Mouse (Mus musculus) hindbrain, embryonic 14.5 days (tissue): ENCODE measurements around the gene Per2. TPM values are rescaled to one million over a fixed set of nuclear protein-coding genes. Genes with fewer than 3 reads are reported as not detected.
A peak's percentile ranks its signal among the peaks of the same experiment; 100 is the strongest.
"Not testable (repeated sequence)": the region's sequence is repeated elsewhere in the genome, so short reads cannot be mapped to it uniquely, and the experiment has no call there.

Experiments
- ATAC-seq: fragments of 200-750 bp; cut with Nextera tagmentation; 2 replicates; pipeline ENCODE4 v1.8.0; 2017; ENCODE audit warnings: moderate number of reproducible peaks, mild to moderate bottlenecking, moderate TSS enrichment, moderate library complexity; ENCODE audit not compliant: low FRiP score
- DNase-seq: peaks from one replicate; pipeline ENCODE4 v3.0.0-alpha.2; 2015; ENCODE audit warnings: low spot score
- H3K27ac ChIP-seq: fragments of 300-500 bp; sonication (generic); 2 replicates; pipeline ENCODE4 v1.5.1; 2014; ENCODE audit warnings: mild to moderate bottlenecking, moderate library complexity
- H3K27me3 ChIP-seq: fragments of 300-500 bp; sonication (generic); 2 replicates; pipeline ENCODE4 v1.6.1; 2014; ENCODE audit warnings: mild to moderate bottlenecking, low read length, mixed read lengths; ENCODE audit not compliant: control insufficient read depth, insufficient read depth
- H3K36me3 ChIP-seq: fragments of 300-500 bp; sonication (generic); replicated peaks from 2 replicates; pipeline ENCODE4 v1.6.1; 2014; ENCODE audit not compliant: control insufficient read depth, insufficient read depth
- H3K4me1 ChIP-seq: fragments of 300-500 bp; sonication (generic); replicated peaks from 2 replicates; pipeline ENCODE4 v1.6.1; 2014; ENCODE audit warnings: antibody characterized with exemption, low read length, mixed read lengths; ENCODE audit not compliant: control insufficient read depth, insufficient read depth
- H3K4me2 ChIP-seq: fragments of 300-500 bp; sonication (generic); replicated peaks from 2 replicates; pipeline ENCODE4 v1.6.1; 2014; ENCODE audit warnings: mild to moderate bottlenecking, moderate library complexity
- H3K4me3 ChIP-seq: fragments of 300-500 bp; sonication (generic); replicated peaks from 2 replicates; pipeline ENCODE4 v1.5.1; 2014; ENCODE audit warnings: mild to moderate bottlenecking, low read length
- H3K9ac ChIP-seq: fragments of 300-500 bp; sonication (generic); 2 replicates; pipeline ENCODE4 v1.6.1; 2014
- H3K9me3 ChIP-seq: fragments of 300-500 bp; sonication (generic); 2 replicates; pipeline ENCODE4 v1.6.1; 2016; ENCODE audit warnings: low read length; ENCODE audit not compliant: control insufficient read depth
- WGBS: fragments of 180-500 bp; shearing (Covaris S2); extraction: QIAGEN DNeasy Blood & Tissue Kit; methylation state at CpG from one replicate; pipeline ENCODE4 v1.1.7; 2014; 5-methylcytosine and 5-hydroxymethylcytosine counted together
- polyA plus RNA-seq: library from polyadenylated mRNA; unstranded; fragments of >200 nt; fragmentation: Nextera tagmentation; extraction: Ambion mirVana; gene quantifications from 2 replicates; pipeline ENCODE4 v1.2.1, GENCODE M21; 2014

Gene Per2
- polyA plus RNA-seq, 1 experiment from 2014 or later: 3.5 TPM

GRCm38 (mm10) chr1:91485422-91485821, 26.3 kb upstream of the Per2 start:
- WGBS: 73% methylated on average over 3 of the region's 3 CpGs

GRCm38 (mm10) chr1:91484011-91484346, 24.9 kb upstream of the Per2 start:
- Histone ChIP-seq H3K27me3 (no peaks in the 10 kb centered on the region), H3K27ac (no peak overlapping the region), H3K9ac (no peak overlapping the region), H3K36me3 (no peaks in the 10 kb centered on the region), H3K4me3 (no peak overlapping the region), H3K9me3 (no peaks in the 10 kb centered on the region), H3K4me2 (no peak overlapping the region), H3K4me1 (no peaks in the 10 kb centered on the region)
- no peak for DNase-seq
- 71% methylated on average over 5 of the region's 5 CpGs for WGBS
- ATAC-seq: no peak

More at GRCm38 (mm10) chr1:91485422-91485821, 26.3 kb upstream of the Per2 start:
- H3K27me3 ChIP-seq: no peaks in the 10 kb centered on the region
- no peak overlapping the region for H3K4me2 ChIP-seq
- no peaks in the 10 kb centered on the region for H3K36me3 ChIP-seq
- ATAC-seq: no peak
- H3K9ac ChIP-seq: no peak overlapping the region
- no peak for DNase-seq
- no peaks in the 10 kb centered on the region for H3K4me1 ChIP-seq
- H3K27ac ChIP-seq: no peak overlapping the region
- H3K9me3 ChIP-seq: no peaks in the 10 kb centered on the region
- H3K4me3 ChIP-seq: no peak overlapping the region

GRCm38 (mm10) chr1:91483304-91484010, 24.3 kb upstream of the Per2 start:
- Histone ChIP-seq H3K9ac (no peak overlapping the region), H3K36me3 (no peaks in the 10 kb centered on the region), H3K4me3 (no peak overlapping the region), H3K4me1 (no peaks in the 10 kb centered on the region), H3K9me3 (no peaks in the 10 kb centered on the region), H3K27me3 (no peaks in the 10 kb centered on the region), H3K27ac (no peak overlapping the region), H3K4me2 (no peak overlapping the region)
- 43% methylated on average over 10 of the region's 10 CpGs for whole genome bisulfite sequencing
- DNase-seq: peak; percentile 79
- ATAC-seq: 0 out of 2 replicates have a peak, but pooled peaks have one; percentile 64

- Histone ChIP-seq H3K9me3 (no peaks in the 10 kb centered on the region), H3K9ac (no peak overlapping the region), H3K4me1 (no peaks in the 10 kb centered on the region), H3K4me3 (no peak overlapping the region), H3K4me2 (no peak overlapping the region), H3K27me3 (no peaks in the 10 kb centered on the region), H3K36me3 (no peaks in the 10 kb centered on the region), H3K27ac (no peak overlapping the region)
- WGBS: 81% methylated on average over 7 of the region's 7 CpGs
- ATAC-seq (no peak), DNase-seq (no peak)
These were observed 23.6 kb upstream of the Per2 start for GRCm38 (mm10) chr1:91482616-91483211.

- no peaks in the 10 kb centered on the region for H3K9me3 ChIP-seq
- no peaks in the 10 kb centered on the region for H3K27me3 ChIP-seq
- DNase-seq (no peak), ATAC-seq (no peak)
- 97% methylated on average over 1 of the region's 1 CpGs for WGBS
- no peak overlapping the region for H3K4me2 ChIP-seq
- H3K36me3 ChIP-seq: no peaks in the 10 kb centered on the region
- no peak overlapping the region for H3K4me3 ChIP-seq
- no peak overlapping the region for H3K27ac ChIP-seq
- no peak overlapping the region for H3K9ac ChIP-seq
- no peaks in the 10 kb centered on the region for H3K4me1 ChIP-seq
These were observed 19.8 kb upstream of the Per2 start for GRCm38 (mm10) chr1:91478958-91479357.

- H3K4me1 ChIP-seq, DNase-seq, H3K4me2 ChIP-seq, H3K36me3 ChIP-seq, H3K9me3 ChIP-seq, H3K27me3 ChIP-seq, H3K27ac ChIP-seq, H3K9ac ChIP-seq, ATAC-seq, H3K4me3 ChIP-seq: not testable (repeated sequence)
- WGBS: 90% methylated on average over 8 of the region's 13 CpGs
These were observed 19.0 kb upstream of the Per2 start for GRCm38 (mm10) chr1:91478145-91478544.

- Histone ChIP-seq H3K9me3 (no peaks in the 10 kb centered on the region), H3K4me1 (no peaks in the 10 kb centered on the region), H3K27ac (no peak overlapping the region), H3K4me3 (no peak overlapping the region), H3K27me3 (no peaks in the 10 kb centered on the region), H3K36me3 (no peaks in the 10 kb centered on the region), H3K4me2 (no peak overlapping the region), H3K9ac (no peak overlapping the region)
- no peak for DNase-seq
- 88% methylated on average over 4 of the region's 4 CpGs for WGBS
- ATAC-seq: no peak
These were observed 10.8 kb upstream of the Per2 start for GRCm38 (mm10) chr1:91469888-91470419.

GRCm38 (mm10) chr1:91466186-91466585, 7.1 kb upstream of the Per2 start:
- no peak overlapping the region for H3K9ac ChIP-seq
- H3K27ac ChIP-seq: no peak overlapping the region
- no peaks in the 10 kb centered on the region for H3K9me3 ChIP-seq
- no peaks in the 10 kb centered on the region for H3K4me1 ChIP-seq
- no peak overlapping the region for H3K4me3 ChIP-seq
- 93% methylated on average over 6 of the region's 6 CpGs for WGBS
- no peaks in the 10 kb centered on the region for H3K36me3 ChIP-seq
- no peak overlapping the region for H3K4me2 ChIP-seq
- H3K27me3 ChIP-seq: no peaks in the 10 kb centered on the region
- ATAC-seq (no peak), DNase-seq (no peak)

GRCm38 (mm10) chr1:91465244-91465643, 6.1 kb upstream of the Per2 start:
- no peaks in the 10 kb centered on the region for H3K27me3 ChIP-seq
- no peaks in the 10 kb centered on the region for H3K36me3 ChIP-seq
- no peaks in the 10 kb centered on the region for H3K9me3 ChIP-seq
- H3K4me1 ChIP-seq: peaks cover 3% of the 10 kb centered on the region; the same call in 1 of the 2 replicates
- H3K4me3 ChIP-seq: no peak overlapping the region
- no peak overlapping the region for H3K27ac ChIP-seq
- DNase-seq: no peak
- H3K4me2 ChIP-seq: no peak overlapping the region
- ATAC-seq: no peak
- WGBS: 0% methylated on average over 1 of the region's 1 CpGs
- H3K9ac ChIP-seq: no peak overlapping the region
